Mouse (Mus musculus) urinary bladder, postnatal 14 days (tissue): ENCODE results near the gene Cc2d1b.

Source experiments
- DNase-seq: peaks from one replicate; pipeline ENCODE4 v3.0.0; 2021; ENCODE audit warnings: low spot score

Cc2d1b gene

DNA sequence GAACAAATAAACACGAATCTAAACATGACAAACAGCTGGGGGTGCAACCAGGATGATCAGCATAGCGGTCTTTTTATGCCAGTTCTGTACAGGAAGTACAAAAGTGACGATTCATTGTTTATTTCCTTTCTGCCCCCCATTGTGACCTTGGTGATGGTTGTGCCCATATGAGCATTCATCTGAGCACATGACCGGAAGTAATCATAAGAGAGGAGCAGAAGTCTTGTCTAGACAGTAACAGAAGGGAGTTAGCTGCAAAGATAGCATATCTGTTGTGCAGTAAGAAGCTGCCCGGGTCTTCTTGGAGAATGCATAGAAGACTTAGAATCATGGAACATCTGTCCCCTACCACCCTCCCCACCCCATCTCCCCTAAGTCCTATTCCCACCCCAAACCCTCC lies 19.0 kb downstream of the Cc2d1b start:
- DNase-seq: no peak

GRCm38 (mm10) chr4:108664407-108664806 lies 44.7 kb downstream of the Cc2d1b start:
- DNase-seq: no peak
